Mouse (Mus musculus) G1E (cell line): ENCODE results near the gene Rev1.

ENCODE experiments used
- CTCF ChIP-seq: IDR thresholded peaks from 2 replicates; pipeline ENCODE4 v1.5.1; 2012; ENCODE audit warnings: low read depth, low read length, inconsistent platforms, mixed read lengths
- POLR2AphosphoS5 ChIP-seq: IDR thresholded peaks from 2 replicates; pipeline ENCODE4 v1.6.1; 2012; ENCODE audit warnings: low read depth, low read length, inconsistent platforms; ENCODE audit not compliant: insufficient replicate concordance
- TAL1 ChIP-seq: conservative IDR thresholded peaks from 2 replicates; pipeline ENCODE4 v1.6.1; 2012; ENCODE audit warnings: low read depth, low read length, inconsistent platforms, mixed read lengths

GRCm38 (mm10) chr1:38067276-38067675 is 62.3 kb downstream of the Rev1 start:
- TF ChIP-seq CTCF (no peak), TAL1 (no peak), POLR2AphosphoS5 (no peak)
